Mouse (Mus musculus): Measurements from ENCODE around the gene Ctc1.

GRCm38 (mm10) chr11:69085608-69086007 is 69.9 kb downstream of the Ctc1 start:
- TF ChIP-seq CTCF (IDR thresholded peaks at IDR 0.05; ENCODE audit: control insufficient read depth, insufficient read depth, insufficient read length) (no peak), CEBPB (IDR thresholded peaks at IDR 0.05; ENCODE audit: low read depth) (no peak), USF1 (IDR thresholded peaks at IDR 0.05; ENCODE audit: low read depth) (no peak)
